Mouse (Mus musculus) heart, adult 2 months (tissue): ENCODE results near the gene Slc25a29.

ENCODE experiments used
- CTCF ChIP-seq: fragments of 200-600 bp; IDR thresholded peaks from 2 replicates; pipeline ENCODE4 v1.8.1; 2022; ENCODE audit warnings: antibody characterized with exemption, mild to moderate bottlenecking, moderate library complexity
- POLR2A ChIP-seq: fragments of 200-500 bp; IDR thresholded peaks from 2 replicates; pipeline ENCODE4 v1.6.1; 2011; ENCODE audit warnings: mild to moderate bottlenecking, low read depth, low read length, control low read depth; ENCODE audit not compliant: insufficient read depth

- TF ChIP-seq CTCF (no peak), POLR2A (no peak)
Measured at GRCm38 (mm10) chr12:108857109-108857508, 21.4 kb upstream of the Slc25a29 start.
